Mouse (Mus musculus) forebrain, embryonic 16.5 days (tissue): Measurements from ENCODE around the gene Gpr142. TPM values are rescaled to one million over a fixed set of nuclear protein-coding genes. Genes with fewer than 3 reads are reported as not detected.

Experiments
- ATAC-seq: fragments of 200-750 bp; cut with Nextera tagmentation; 2 replicates; pipeline ENCODE4 v1.8.0; 2017; ENCODE audit warnings: mild to moderate bottlenecking, moderate library complexity
- H3K27ac ChIP-seq: fragments of 300-500 bp; sonication (generic); 2 replicates; pipeline ENCODE4 v1.5.1; 2014; ENCODE audit warnings: low read length, control low read depth
- H3K27me3 ChIP-seq: fragments of 300-500 bp; sonication (generic); replicated peaks from 2 replicates; pipeline ENCODE4 v1.6.1; 2014; ENCODE audit warnings: low read length; ENCODE audit not compliant: control insufficient read depth, insufficient read depth
- H3K36me3 ChIP-seq: fragments of 300-500 bp; sonication (generic); 2 replicates; pipeline ENCODE4 v1.6.1; 2014; ENCODE audit not compliant: control insufficient read depth, insufficient read depth
- H3K4me1 ChIP-seq: fragments of 300-500 bp; sonication (generic); replicated peaks from 2 replicates; pipeline ENCODE4 v1.6.1; 2014; ENCODE audit warnings: low read length; ENCODE audit not compliant: control insufficient read depth, insufficient read depth
- H3K4me2 ChIP-seq: fragments of 300-500 bp; sonication (generic); 2 replicates; pipeline ENCODE4 v1.6.1; 2014; ENCODE audit warnings: mild to moderate bottlenecking, low read length, control low read depth
- H3K4me3 ChIP-seq: fragments of 300-500 bp; sonication (generic); replicated peaks from 2 replicates; pipeline ENCODE4 v1.5.1; 2014; ENCODE audit warnings: mild to moderate bottlenecking, low read length, control low read depth
- H3K9ac ChIP-seq: fragments of 300-500 bp; sonication (generic); replicated peaks from 2 replicates; pipeline ENCODE4 v1.6.1; 2014; ENCODE audit warnings: low read depth, low read length, control low read depth
- H3K9me3 ChIP-seq: fragments of 300-500 bp; sonication (generic); 2 replicates; pipeline ENCODE4 v1.6.1; 2016; ENCODE audit warnings: low read length; ENCODE audit not compliant: control insufficient read depth
- WGBS: fragments of 180-500 bp; shearing (Covaris S2); extraction: QIAGEN DNeasy Blood & Tissue Kit; methylation state at CpG from one replicate; pipeline ENCODE4 v1.1.7; 2014; 5-methylcytosine and 5-hydroxymethylcytosine counted together
- polyA plus RNA-seq: library from polyadenylated mRNA; unstranded; fragments of >200 nt; fragmentation: Nextera tagmentation; extraction: Ambion mirVana; gene quantifications from 2 replicates; pipeline ENCODE4 v1.2.1, GENCODE M21; 2015

Gene Gpr142
- polyA plus RNA-seq: not detected in 2 replicates

DNA sequence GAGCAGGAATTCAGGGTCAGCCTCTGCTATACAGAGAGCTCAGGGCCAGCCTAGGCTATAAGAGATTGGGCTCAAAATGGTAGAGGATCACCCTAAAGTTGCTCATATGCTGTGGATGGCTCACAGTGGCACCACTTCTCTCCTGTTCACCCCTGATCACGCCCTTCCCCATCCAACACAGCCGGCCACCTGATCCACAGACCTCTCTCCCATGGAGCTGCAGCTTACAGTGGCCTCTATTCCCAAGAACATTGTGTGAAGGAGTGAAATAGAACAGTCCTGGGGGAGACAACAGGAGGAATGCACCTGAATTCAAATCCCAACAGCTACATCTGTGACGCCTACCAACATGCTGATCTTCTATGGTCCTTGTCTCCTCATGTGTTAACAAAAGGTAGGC, at the start of gene Gpr142:
Gene Gpr142, plus strand, starts transcription at position 301 of the 400 bp plus-strand sequence.
- Histone ChIP-seq H3K9ac (no peak within 1 kb of the TSS), H3K27me3 (no peaks in the 10 kb centered on the region), H3K36me3 (no peaks in the 10 kb centered on the region), H3K4me3 (no peak within 1 kb of the TSS), H3K4me1 (peaks cover 36% of the 10 kb centered on the region), H3K9me3 (no peaks in the 10 kb centered on the region), H3K4me2 (no peak within 1 kb of the TSS), H3K27ac (no peak within 1 kb of the TSS)
- WGBS: 98% methylated on average over 3 of the region's 3 CpGs
- no peak for ATAC-seq

DNA sequence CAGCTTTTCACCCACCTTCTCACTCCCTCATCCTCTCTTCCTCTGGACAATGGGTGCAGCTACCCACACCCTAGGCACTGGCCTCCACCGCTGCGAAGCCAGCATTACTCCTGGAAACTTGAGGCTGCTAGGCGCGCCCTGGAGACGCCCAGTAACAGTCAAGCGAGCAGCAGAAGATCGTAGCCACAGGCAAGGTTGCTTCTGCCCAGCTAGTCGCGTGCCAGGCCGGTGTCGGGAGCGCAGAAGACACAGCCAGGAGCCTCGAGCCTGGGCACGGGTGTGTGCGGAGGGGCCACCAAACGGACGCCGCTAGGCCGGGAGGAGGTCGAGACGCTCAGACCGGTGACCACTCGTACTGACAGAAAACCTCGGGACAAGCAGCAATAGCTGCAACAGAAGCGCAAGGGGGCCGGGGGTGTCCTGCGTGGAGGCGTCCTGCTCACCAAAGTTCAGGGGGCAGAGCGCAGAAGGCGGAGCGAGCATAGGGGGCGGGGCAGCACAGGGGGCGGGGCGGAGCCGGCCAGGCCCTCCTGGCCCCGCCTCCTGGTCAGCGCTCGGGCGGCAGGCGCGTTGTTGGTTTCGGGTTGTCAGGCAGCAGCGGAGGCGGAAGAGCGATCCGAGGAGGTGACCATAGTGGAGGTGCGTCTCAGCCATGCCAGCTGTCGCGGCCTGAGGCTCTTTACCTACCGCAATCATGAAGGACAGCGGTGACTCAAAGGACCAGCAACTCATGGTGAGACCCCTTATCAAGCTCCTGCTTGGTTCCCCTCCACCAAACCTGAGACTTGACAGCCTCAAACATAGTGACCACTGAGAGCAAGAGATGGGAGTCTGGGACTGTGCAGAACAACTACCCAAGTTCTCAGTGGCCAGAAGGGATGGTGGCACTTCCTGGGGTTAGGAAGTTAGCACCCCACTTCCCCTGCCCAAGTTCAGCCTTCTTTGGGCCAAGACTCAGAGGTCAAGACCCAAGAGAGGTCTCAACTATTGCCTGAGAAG, 33.6 kb upstream of the Gpr142 start, which contains the start of gene Kif19a:
Gene Kif19a, plus strand, starts transcription at position 569 of the 999 bp plus-strand sequence.
- H3K4me2 ChIP-seq: peak within 1 kb of the TSS; percentile 81
- H3K9me3 ChIP-seq: no peaks in the 10 kb centered on the region
- peak within 1 kb of the TSS; percentile 48 for H3K4me3 ChIP-seq
- peak; percentile 43; the same call in 1 of the 2 replicates for ATAC-seq
- peaks cover 12% of the 10 kb centered on the region for H3K4me1 ChIP-seq
- 2% methylated on average over 51 of the region's 51 CpGs for WGBS
- no peaks in the 10 kb centered on the region for H3K36me3 ChIP-seq
- peak within 1 kb of the TSS; percentile 50 for H3K9ac ChIP-seq
- peaks cover 8% of the 10 kb centered on the region; the same call in 1 of the 2 replicates for H3K27me3 ChIP-seq
- no peak within 1 kb of the TSS for H3K27ac ChIP-seq

DNA sequence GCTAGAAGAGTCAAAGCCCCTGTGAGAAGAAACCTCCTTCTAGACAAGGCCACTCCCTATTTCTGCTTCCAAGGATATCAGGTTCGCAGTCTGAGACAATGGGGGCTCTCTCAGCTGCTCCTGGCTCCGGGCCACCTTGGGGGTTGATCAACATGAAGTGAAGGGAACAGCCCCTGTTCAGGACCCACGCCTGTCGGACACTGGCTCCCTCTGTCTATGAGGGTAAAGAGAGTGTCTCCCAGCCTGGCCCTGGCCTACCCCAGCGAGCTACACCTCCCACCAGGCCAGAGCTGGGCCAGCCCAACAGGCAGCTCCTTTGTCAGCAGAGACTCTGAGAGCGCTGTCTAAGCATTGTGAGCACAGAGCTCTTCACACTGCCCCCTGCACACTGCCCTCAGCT, 28.8 kb upstream of the Gpr142 start:
- no peak for ATAC-seq
- no peak overlapping the region for H3K4me2 ChIP-seq
- H3K36me3 ChIP-seq: no peaks in the 10 kb centered on the region
- H3K4me3 ChIP-seq: no peak overlapping the region
- peaks cover 4% of the 10 kb centered on the region; the same call in 1 of the 2 replicates for H3K27me3 ChIP-seq
- no peaks in the 10 kb centered on the region for H3K9me3 ChIP-seq
- 24% methylated on average over 6 of the region's 6 CpGs for WGBS
- H3K4me1 ChIP-seq: peaks cover 12% of the 10 kb centered on the region
- no peak overlapping the region for H3K27ac ChIP-seq
- H3K9ac ChIP-seq: no peak overlapping the region

DNA sequence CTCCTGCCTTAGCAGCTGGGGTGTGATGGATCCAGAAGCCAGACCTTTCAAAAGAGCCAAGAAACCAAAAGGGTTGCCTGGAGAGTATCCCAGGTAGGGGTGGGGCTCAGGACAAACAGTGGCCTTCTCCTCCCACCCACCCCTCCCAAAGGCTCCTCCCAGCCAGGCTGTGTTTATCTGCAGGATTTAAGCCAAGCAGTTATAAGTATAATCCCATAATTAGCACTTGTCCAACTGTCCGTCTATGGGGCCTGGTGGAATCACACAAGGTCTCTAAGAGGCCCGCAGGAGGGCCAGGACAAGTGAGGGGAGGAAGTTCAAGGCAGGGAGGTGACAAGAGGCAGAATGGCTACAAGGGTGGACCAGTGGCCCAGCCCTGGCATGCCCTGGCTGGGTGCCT, 26.8 kb upstream of the Gpr142 start:
- Histone ChIP-seq H3K4me3 (no peak overlapping the region), H3K4me1 (0 out of 2 replicates have a peak, but pooled peaks cover 5% of the 10 kb centered on the region), H3K27ac (no peak overlapping the region), H3K36me3 (no peaks in the 10 kb centered on the region), H3K9ac (no peak overlapping the region), H3K4me2 (no peak overlapping the region), H3K9me3 (no peaks in the 10 kb centered on the region), H3K27me3 (no peaks in the 10 kb centered on the region)
- WGBS: 68% methylated on average over 2 of the region's 2 CpGs
- no peak for ATAC-seq

DNA sequence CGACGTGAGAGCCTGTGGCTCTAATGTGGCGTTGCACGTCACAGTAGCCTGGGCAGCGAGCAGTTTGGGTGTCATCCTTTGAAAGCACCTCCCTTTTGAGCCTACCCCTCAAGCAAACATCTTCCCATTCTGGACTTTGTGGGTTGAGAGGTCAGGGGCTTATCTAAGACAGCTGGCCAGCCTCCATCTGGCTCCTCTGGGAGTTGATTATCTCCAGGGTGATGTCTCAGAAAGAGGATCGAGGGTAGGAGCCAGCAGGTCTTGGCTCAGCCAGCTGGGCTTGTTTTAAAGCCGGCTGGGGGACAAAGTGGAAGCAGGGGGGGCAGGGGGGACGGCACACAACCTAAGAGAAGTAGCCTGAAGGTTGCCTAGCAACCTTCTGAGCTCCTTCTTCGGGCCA, 18.6 kb upstream of the Gpr142 start:
- Histone ChIP-seq H3K27ac (no peak overlapping the region), H3K36me3 (no peaks in the 10 kb centered on the region), H3K9ac (no peak overlapping the region), H3K27me3 (no peaks in the 10 kb centered on the region; the same call in 1 of the 2 replicates), H3K4me3 (no peak overlapping the region), H3K4me1 (0 out of 2 replicates have a peak, but pooled peaks cover 2% of the 10 kb centered on the region), H3K9me3 (no peaks in the 10 kb centered on the region), H3K4me2 (no peak overlapping the region)
- 48% methylated on average over 9 of the region's 9 CpGs for WGBS
- ATAC-seq: no peak

DNA sequence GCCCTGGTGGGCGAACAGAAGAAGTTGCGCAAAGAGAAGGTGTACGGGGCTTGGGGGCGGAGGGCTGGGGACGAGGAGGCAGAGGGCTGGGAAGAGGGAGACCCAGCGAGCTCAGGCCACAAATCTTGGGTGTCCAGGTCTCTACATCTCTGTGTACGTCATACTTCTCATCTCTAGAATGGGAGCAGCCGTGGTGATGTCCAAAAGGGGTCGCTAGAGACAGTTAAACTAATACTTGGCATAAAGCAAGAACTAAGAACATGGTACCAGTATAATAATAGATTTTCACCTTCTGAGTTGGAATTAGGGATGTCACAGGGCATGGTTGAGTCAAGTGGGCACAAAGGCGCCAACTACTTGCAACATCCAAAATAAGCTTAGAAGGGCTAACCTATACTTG, 12.8 kb upstream of the Gpr142 start:
- H3K4me2 ChIP-seq: peak overlapping the region; percentile 64
- 0 out of 2 replicates have a peak, but pooled peaks have one; percentile 4 for ATAC-seq
- no peaks in the 10 kb centered on the region for H3K36me3 ChIP-seq
- peak overlapping the region; percentile 39 for H3K4me3 ChIP-seq
- WGBS: 55% methylated on average over 10 of the region's 10 CpGs
- no peak overlapping the region for H3K27ac ChIP-seq
- H3K4me1 ChIP-seq: peaks cover 11% of the 10 kb centered on the region; the same call in 1 of the 2 replicates
- H3K9me3 ChIP-seq: no peaks in the 10 kb centered on the region
- peak overlapping the region; percentile 57 for H3K9ac ChIP-seq
- peaks cover 13% of the 10 kb centered on the region; the same call in 1 of the 2 replicates for H3K27me3 ChIP-seq

DNA sequence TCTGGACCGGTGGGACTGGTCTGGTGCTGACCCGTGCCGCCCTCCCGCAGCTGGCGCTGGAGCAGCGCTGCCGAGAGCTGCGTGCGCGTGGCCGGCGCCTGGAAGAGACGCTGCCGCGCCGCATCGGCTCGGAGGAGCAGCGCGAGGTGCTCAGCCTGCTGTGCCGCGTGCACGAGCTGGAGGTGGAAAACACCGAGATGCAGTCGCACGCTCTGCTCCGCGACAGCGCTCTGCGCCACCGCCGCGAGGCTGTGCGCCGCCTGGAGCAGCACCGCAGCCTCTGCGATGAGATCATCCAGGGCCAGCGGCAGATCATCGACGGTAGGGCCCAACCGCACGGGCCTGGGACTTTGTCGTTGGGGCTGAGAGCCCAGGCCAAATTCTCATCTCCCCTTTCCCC, 12.4 kb upstream of the Gpr142 start:
- Histone ChIP-seq H3K4me1 (peaks cover 15% of the 10 kb centered on the region), H3K4me2 (peak overlapping the region; percentile 64), H3K9me3 (no peaks in the 10 kb centered on the region), H3K27ac (no peak overlapping the region), H3K36me3 (no peaks in the 10 kb centered on the region), H3K27me3 (peaks cover 13% of the 10 kb centered on the region; the same call in 1 of the 2 replicates), H3K4me3 (peak overlapping the region; percentile 39), H3K9ac (peak overlapping the region; percentile 57)
- 1% methylated on average over 43 of the region's 43 CpGs for WGBS
- ATAC-seq: peak; percentile 86

DNA sequence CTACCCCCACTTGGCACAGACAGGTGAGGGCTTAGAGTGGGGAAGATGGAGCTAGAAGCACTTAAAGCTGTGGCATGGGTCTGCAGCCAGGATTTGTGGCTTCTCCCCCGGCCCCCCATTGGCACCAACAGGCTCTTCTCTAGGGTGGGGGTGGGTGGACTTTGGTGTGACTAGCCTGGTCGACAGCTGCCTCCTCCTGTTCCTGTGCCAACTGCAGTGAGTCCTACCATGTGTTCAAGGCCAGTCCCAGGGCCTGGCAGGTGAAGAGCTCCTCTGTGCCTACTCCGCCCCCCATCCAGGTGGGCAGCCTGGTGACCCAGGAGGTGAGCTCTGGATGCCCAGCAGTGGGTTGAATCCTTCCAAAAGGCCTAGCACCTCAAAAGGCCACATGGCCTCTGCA, 11.1 kb upstream of the Gpr142 start:
- WGBS: 77% methylated on average over 3 of the region's 3 CpGs
- H3K9me3 ChIP-seq: no peaks in the 10 kb centered on the region
- no peak overlapping the region for H3K4me2 ChIP-seq
- H3K27me3 ChIP-seq: peaks cover 13% of the 10 kb centered on the region; the same call in 1 of the 2 replicates
- ATAC-seq: no peak
- H3K9ac ChIP-seq: no peak overlapping the region
- peaks cover 25% of the 10 kb centered on the region for H3K4me1 ChIP-seq
- no peak overlapping the region for H3K27ac ChIP-seq
- H3K4me3 ChIP-seq: no peak overlapping the region
- H3K36me3 ChIP-seq: no peaks in the 10 kb centered on the region

DNA sequence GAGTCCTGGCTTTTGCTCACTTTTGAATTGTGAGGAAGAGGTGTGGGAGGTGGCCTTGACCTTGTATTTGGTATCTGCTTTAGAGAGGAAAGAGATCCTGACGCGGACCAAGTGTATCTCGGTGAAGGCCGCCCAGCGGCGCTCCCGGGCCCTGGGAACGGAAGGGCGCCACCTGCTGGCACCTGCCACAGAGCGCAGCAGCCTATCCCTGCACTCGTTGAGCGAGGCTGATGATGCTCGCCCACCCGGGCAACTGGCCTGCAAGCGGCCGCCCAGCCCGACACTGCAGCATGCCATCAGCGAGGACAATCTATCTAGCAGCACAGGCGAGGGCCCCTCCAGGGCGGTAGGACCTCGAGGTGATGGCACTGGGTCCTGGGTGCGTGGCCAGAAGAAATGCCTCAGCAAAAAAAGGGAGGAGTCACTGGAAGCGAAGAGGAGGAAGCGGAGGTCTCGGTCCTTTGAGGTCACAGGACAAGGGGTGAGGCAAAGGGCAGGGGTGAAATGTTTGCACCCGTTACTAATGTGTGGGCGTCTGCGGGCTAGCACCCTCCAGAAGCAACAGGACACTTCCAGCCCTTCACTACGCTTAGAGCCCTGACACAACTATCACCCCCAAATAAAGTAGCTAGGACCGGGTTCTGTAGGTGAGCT, 9.5 kb upstream of the Gpr142 start:
- H3K4me1 ChIP-seq: peaks cover 39% of the 10 kb centered on the region
- H3K27me3 ChIP-seq: peaks cover 13% of the 10 kb centered on the region; the same call in 1 of the 2 replicates
- H3K9me3 ChIP-seq: no peaks in the 10 kb centered on the region
- peak overlapping the region; percentile 16 for H3K4me3 ChIP-seq
- no peak overlapping the region for H3K27ac ChIP-seq
- peak overlapping the region; percentile 42 for H3K9ac ChIP-seq
- ATAC-seq: peak; percentile 48
- WGBS: 15% methylated on average over 30 of the region's 30 CpGs
- H3K36me3 ChIP-seq: no peaks in the 10 kb centered on the region
- H3K4me2 ChIP-seq: peak overlapping the region; percentile 43
